Mouse (Mus musculus): ENCODE measurements at regions not wholly inside any gene's neighbourhood (a gene's known extent, or its start where the extent isn't known, plus 50 kb on each side); places are given as distances from the start of the nearest gene placed in this dataset.

GRCm38 (mm10) chr10:111815821-111816599 is 156.5 kb upstream of the Krr1 start:
- TF ChIP-seq CTCF (IDR thresholded peaks at IDR 0.05; ENCODE audit: low read depth, low read length) (no peak), POLR2A (IDR thresholded peaks at IDR 0.05; ENCODE audit: borderline replicate concordance, low read depth, low read length) (no peak)

Measured in bone marrow macrophage, adult 2 months (primary cell).